Mouse (Mus musculus) limb, embryonic 10.5 days (tissue): ENCODE results near the gene Amot. TPM values are rescaled to one million over a fixed set of nuclear protein-coding genes. Genes with fewer than 3 reads are reported as not detected.

Experiments used
- DNase-seq: peaks from one replicate; pipeline ENCODE4 v3.0.0-alpha.2; 2017; ENCODE audit warnings: low spot score
- H3K27ac ChIP-seq: fragments of 300-500 bp; sonication (generic); 2 replicates; pipeline ENCODE4 v1.5.1; 2016; ENCODE audit warnings: mild to moderate bottlenecking
- H3K27me3 ChIP-seq: fragments of 300-500 bp; sonication (generic); 2 replicates; pipeline ENCODE4 v1.6.1; 2016; ENCODE audit warnings: low read depth, mild to moderate bottlenecking; ENCODE audit not compliant: poor library complexity, severe bottlenecking
- H3K36me3 ChIP-seq: fragments of 300-500 bp; sonication (generic); 2 replicates; pipeline ENCODE4 v1.6.1; 2016; ENCODE audit warnings: mild to moderate bottlenecking, moderate library complexity
- H3K4me1 ChIP-seq: fragments of 300-500 bp; sonication (generic); 2 replicates; pipeline ENCODE4 v1.6.1; 2016
- H3K4me3 ChIP-seq: fragments of 300-500 bp; sonication (generic); 2 replicates; pipeline ENCODE4 v1.5.1; 2016; ENCODE audit warnings: mild to moderate bottlenecking, moderate library complexity
- H3K9me3 ChIP-seq: fragments of 300-500 bp; sonication (generic); replicated peaks from 2 replicates; pipeline ENCODE4 v1.6.1; 2016; ENCODE audit warnings: mild to moderate bottlenecking
- WGBS: fragments of 180-500 bp; shearing (Covaris S2); methylation state at CpG from one replicate; pipeline ENCODE4 v1.1.7; 2016; 5-methylcytosine and 5-hydroxymethylcytosine counted together
- polyA plus RNA-seq: library from polyadenylated mRNA; unstranded; fragments of >200 nt; fragmentation: Nextera tagmentation; extraction: Ambion mirVana; gene quantifications from 2 replicates; pipeline ENCODE4 v1.2.1, GENCODE M21; 2016

Amot gene
- polyA plus RNA-seq, 1 experiment from 2014 or later, result 68.8 TPM

GRCm38 (mm10) chrX:145401926-145402325 lies 103.1 kb downstream of the Amot start:
- Histone ChIP-seq H3K27ac (no peak overlapping the region), H3K36me3 (no peaks in the 10 kb centered on the region), H3K27me3 (peaks cover 43% of the 10 kb centered on the region), H3K4me1 (no peaks in the 10 kb centered on the region), H3K4me3 (no peak overlapping the region), H3K9me3 (no peaks in the 10 kb centered on the region)
- 57% methylated on average over 3 of the region's 3 CpGs for WGBS
- DNase-seq, result peak; percentile 35

GRCm38 (mm10) chrX:145399236-145399635 lies 105.7 kb downstream of the Amot start:
- no peaks in the 10 kb centered on the region for H3K4me1 ChIP-seq
- no peaks in the 10 kb centered on the region for H3K36me3 ChIP-seq
- H3K27ac ChIP-seq, result no peak overlapping the region
- no peak overlapping the region for H3K4me3 ChIP-seq
- no peaks in the 10 kb centered on the region for H3K9me3 ChIP-seq
- WGBS, result 21% methylated on average over 1 of the region's 1 CpGs
- DNase-seq, result no peak
- H3K27me3 ChIP-seq, result peaks cover 32% of the 10 kb centered on the region

Other genes starting within 250 kb of the Amot start
- gene Lhfpl1, start 156.1 kb downstream of the Amot start, polyA plus RNA-seq, result 1.3 and 1.7 TPM in 2 replicates